Mouse (Mus musculus) fat pad, adult 2 months (tissue): ENCODE measurements around the gene Fhod1.

Source experiments
- DNase-seq: peaks from one replicate; pipeline ENCODE4 v3.0.0-alpha.2; 2011; ENCODE audit warnings: low read depth, low spot score; ENCODE audit errors: extremely low read depth

Gene Fhod1

DNA sequence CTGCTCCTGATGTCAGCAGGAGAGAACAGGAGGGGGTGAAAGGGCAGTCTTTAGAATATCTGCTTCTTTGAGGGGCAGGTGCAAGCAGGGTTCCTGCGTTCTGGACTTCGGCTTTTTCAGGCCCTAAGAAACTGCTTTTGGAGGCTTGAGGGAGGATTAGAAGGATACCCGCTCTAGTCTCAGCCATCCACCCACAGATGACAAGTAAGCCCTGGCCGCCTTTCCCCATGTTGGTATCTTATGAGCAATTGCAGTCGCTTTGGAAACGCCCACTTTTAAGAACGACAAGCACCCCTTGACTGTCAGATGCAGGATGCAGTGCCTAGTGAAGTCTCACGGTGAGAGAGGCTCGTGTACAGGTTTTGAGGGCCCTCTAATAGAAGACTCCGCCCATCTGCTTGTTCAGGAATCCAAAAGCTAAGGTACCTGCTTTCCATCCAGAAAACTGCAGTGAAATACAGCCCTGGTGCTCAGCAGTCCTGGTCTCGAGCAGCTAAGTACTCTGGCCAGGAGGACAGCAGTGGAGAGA lies 29.0 kb downstream of the Fhod1 start:
- no peak for DNase-seq

- no peak for DNase-seq
Measured at GRCm38 (mm10) chr8:105317941-105318340, 29.8 kb downstream of the Fhod1 start.

DNA sequence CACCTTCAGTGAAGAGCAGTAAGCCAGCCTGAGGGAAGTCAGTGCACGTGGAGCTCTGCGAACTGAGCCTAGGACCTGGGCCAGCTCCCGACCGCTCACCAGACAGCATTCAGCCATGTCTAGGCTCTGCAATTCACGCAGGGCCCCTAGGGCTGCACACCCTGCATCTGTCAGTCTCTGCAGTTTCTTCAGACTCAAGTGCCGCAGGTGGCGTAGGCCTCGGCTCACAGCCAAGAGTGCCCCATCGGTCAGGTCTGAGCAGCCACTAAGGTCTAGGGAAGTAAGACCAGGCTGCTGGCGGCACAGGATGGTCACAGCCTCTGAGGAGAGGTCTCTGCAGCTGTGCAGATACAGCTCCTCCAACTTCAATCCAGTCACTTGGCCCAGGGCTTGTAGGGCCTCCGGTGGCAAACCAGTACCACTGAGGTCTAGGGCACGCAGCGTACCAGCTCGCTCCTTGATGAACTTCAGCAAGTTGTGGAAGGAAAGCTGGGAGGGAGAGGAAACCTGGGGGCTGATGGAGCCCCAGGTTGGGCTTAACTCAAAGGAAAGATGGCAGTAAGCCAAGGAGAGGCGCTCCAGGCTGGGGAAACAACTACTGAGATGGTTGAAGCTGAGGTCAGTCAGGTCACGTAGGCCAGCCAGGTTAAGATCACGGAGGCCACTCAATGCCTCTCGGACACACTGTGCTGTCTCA lies 32.5 kb downstream of the Fhod1 start:
- DNase-seq: no peak

DNA sequence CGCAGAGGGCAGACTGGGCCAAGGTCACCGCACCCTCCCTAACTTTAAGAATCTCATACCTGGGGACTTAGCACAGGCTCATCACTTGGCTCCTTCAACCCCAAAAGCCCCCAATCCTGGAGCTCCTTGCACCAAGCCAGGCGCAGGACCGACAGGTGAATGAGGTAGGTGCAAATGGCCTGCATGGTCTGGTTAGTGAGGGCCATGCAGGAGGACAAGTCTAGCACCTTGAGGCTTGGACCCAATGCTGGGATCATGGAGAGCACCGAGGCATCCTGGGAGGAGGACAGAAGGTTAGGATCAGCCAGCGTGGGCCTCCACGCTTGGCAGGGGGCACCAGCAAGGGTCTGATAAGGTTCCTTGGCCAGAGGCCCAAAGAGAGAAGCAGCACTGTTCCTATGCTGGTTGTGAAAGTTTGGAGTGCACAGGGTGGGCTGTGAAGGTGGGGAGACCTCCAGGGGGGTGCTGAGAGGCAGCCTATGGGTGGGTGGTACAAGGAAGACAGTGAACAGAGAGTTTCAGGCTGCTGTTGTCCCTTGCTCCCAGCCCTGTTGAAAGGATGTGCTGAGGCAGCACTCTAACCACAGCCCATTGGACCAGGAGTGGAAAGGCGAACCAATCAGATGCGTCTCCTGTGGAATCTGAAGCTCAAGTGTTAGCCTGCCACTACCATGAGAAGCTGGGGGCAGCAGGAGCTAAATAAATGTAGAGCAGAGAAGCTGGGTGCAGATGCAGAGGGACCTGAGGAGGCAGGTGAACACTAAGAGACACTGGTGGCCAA lies 33.9 kb downstream of the Fhod1 start:
- no peak for DNase-seq

DNA sequence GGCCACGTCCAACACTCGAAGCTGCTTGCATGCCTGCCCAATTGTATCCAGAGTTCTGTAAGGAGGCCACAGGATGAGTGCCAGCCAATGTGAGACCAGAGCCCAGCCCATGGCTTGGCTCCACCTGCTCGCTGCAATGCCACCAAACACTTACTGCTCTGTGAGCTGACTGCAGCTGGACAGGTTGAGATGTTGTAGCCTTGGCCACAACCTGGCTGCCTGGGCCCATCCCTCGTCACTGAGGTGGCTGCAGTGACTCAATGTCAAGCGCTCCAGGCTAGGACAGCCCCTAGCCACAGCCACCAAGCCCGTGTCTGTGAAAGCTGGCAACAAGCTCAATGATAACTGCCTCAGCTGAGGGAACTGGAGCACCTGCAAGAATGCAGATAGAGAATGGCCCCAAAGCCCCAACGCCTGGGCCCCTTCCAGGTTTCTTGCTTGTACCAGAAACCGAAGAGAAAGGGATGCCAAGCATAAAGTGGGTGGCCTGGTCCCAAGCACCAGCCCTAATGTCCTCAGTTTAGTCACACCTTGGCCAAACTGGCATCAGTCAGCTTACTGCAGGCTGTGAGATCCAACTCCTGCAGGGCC lies 34.8 kb downstream of the Fhod1 start:
- DNase-seq: no peak

- no peak for DNase-seq
Measured at GRCm38 (mm10) chr8:105311718-105312117, 36.0 kb downstream of the Fhod1 start.

GRCm38 (mm10) chr8:105310118-105310517 lies 37.6 kb downstream of the Fhod1 start:
- no peak for DNase-seq

DNA sequence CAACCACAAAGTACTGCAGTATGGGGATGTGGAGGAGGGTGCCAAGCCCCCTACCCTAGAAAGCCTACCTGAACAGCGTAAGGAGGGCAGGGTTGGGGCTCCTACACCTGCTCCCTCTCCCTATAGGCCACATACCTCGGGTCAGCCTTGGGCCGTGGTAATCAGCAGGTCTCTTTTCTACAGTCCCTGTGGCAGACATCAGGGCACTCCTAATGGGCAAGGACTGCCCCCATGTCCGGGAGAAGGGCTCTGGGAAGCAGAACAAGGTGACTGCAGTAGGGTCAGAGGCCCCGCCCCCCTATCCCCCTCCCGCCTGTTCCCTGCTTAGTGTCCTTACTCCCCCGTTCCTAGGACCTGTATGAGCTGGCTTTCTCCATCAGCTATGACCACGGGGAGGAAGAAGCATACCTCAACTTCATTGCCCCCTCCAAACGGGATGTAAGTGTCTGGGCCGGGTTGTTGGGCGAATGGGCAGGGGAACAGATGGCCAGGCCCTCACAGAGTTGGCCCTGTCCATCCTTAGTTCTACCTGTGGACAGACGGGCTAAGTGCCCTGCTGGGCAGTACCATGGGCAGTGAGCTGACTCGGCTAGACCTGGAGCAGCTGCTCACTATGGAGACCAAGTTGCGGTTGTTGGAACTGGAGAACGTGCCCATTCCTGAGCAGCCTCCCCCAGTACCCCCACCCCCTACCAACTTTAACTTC lies 38.5 kb downstream of the Fhod1 start:
- DNase-seq: no peak

GRCm38 (mm10) chr8:105308428-105308827 lies 39.3 kb downstream of the Fhod1 start:
- no peak for DNase-seq

- DNase-seq: no peak
Measured at GRCm38 (mm10) chr8:105307670-105308069, 40.1 kb downstream of the Fhod1 start.

DNA sequence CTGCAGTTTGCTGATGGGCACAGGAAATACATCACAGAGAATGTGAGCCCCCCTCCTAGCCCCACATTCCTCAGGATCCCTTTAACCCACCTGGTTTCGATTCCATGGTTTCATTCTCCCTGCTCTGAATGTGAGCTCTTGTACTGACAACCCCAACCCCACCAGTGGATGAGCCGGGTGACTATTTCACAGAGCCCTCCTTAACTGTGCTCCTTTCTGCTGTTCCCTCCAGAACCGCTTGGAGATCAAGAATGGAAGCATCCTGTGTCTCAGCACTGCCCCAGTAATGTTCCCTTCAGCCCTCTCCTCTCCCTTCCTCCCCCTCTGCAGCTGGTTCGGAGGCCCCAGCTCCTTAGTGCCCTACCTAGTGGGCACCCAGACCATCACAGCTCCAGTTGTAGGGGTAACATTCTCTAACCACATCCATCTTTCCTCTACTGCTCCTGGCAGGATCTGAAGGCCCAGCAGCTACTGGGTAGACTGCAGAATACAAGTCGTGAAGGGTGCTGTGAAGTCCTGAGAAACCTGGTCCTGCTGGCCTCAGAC lies 41.5 kb downstream of the Fhod1 start:
- no peak for DNase-seq

DNA sequence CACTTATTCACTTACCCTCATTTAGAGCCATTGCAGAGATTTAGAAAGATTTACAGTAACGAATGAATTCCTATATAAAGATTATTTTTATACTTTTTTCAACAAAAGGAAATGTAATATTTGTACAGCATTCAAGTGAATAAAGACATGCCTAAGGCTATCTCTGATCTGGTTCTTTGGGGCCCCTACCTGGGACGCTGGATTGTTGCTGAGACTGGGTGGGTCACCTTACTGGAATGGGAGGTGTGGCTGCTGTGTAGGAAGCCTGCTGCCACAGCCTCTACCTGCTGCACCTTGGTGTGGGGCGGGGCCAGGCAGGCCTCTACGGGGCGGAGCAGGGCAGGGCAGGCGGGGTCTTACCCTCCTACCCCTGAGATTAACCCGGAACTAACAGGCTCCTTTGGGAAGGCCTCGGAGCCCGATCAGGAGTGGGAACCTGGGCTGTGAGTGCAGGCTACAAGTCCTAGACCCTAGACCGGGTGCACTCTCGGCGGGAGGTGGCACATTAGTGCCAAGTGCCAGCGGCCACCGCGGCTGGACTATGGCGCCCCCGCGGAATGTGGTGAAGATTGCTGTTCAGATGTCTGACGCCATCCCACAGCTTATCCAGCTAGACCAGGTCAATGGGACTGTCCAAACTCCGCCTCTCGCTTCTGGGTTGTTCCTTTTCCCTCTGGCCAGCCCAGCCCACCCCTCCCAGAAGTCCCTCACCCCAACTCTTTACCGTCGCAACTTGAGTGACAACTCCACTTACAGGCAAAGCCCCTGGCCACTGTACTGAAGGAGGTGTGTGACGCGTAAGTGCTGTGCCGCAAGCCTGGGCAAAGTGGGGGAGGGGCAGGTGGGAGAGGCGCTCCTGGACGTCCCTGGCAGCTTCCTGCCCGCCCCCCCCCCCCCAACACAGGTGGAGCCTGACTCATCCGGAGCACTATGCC lies 42.3 kb downstream of the Fhod1 start, which contains the start of gene Elmo3:
Gene Elmo3, plus strand, starts transcription at position 391 of the 935 bp plus-strand sequence.
- no peak for DNase-seq

DNA sequence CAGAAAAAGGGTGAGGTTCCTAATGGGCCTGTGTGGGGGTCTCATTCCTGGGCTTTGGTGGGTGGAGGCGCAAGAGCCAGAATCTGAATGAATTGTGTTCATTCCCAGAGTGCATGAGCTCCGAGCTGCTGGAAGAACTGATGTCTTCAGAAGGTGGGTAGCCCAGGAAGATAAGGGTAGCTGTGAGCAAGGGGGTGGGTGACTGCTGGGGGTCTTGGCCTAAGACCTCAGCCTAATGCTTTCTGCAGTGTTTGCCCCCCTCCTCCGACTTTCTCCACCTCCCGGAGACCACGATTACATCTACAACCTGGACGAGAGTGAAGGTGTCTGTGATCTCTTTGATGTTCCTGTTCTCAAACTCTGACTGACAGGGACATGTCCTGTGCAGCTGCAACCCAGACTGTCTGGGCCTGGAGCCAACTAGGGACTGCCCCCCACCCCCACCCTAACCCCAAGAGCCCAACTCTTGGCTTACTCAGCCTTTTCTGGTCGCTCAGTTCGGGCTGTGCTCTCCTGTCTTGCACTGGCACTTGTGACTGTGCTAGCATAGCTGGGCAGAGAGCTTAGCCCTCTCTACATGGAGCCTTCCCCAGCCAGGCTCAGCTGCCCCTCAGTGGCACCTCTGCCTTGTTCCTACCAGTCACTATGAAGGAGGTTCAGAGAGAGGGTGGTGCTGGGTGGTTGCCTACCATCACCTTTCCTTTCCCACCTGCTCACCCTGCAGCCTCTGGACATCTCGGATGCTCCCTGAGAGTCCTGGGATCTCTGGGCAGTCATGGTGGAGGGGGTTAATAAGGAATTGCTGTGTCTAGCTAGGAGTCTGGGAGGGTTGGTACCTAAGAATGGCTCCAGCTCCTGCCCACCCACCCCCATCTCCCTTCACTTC lies 43.2 kb downstream of the Fhod1 start:
- no peak for DNase-seq

DNA sequence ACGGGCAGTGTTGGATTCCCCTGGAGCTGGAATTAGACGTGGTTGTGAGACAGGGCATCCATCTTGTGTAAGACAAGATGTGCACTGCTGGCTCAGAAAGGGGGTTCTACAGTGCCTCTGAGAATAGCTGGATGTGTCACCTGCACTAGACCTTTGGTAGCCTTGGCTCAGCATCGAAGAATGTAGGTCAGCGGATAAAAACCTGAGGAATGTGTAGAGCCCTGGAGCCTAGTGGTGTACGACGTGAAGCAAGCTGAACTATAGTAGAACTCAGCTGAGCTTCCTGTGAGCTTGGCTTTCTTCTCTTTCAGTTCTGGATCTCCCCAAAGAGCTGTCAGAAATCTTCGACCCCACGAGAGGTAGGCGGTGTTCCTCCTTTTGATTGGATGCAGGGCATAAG lies 43.9 kb downstream of the Fhod1 start:
- DNase-seq: no peak

DNA sequence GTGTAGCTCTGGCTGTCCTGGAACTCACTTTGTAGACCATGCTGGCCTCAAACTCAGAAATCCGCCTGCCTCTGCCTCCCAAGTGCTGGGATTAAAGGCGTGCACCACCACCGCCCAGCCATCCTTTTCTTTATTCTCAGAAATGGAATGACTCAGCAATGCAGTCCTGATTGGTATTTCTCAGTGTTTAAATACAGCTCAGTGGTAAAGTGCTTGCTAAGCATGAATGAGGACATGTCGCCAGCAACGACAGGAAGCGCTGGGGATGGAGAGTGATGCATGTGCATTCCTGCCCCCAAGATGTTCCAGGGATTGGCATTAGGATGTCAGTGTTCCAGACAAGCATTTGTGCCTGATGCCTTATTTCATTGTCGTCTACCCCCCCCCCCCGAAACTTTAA lies 44.4 kb downstream of the Fhod1 start:
- no peak for DNase-seq

DNA sequence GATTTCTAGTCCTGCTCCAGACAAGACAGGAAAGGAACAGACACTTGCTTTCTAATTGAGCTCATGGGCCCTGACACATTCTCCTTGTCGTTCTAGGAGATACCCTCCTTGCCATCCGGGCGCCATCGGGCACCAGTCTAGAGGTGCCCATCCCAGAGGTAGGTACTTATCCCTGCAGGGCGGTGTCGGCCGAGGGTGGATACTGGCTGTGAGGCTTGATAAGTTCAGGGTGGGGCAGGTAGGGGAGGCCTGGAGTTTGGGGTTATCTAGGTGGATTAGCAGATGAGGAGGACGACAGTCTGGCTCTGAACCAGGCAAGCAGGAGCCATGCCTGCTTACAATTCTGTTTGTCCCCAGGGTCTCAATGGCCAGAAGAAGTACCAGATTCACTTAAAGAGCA lies 47.8 kb downstream of the Fhod1 start:
- no peak for DNase-seq

- no peak for DNase-seq
Measured at GRCm38 (mm10) chr8:105298351-105299252, 49.2 kb downstream of the Fhod1 start.
